Mouse (Mus musculus) heart, postnatal 4 days (tissue): ENCODE measurements around the gene Nckipsd. TPM values are rescaled to one million over a fixed set of nuclear protein-coding genes. Genes with fewer than 3 reads are reported as not detected.

Experiments used
- DNase-seq: peaks from one replicate; pipeline ENCODE4 v3.0.0; 2021
- microRNA-seq, 2 experiments: library from miRNA; unstranded; fragments of <30 nt; microRNA quantifications; one replicate each; pipeline ENCODE4 v1.2.0; 2021 to 2022
- total RNA-seq, 2 experiments: library from RNA; stranded (reverse); gene quantifications; 2 replicates each; pipeline ENCODE4 v1.2.3; 2021

Gene Nckipsd
- total RNA-seq, 2 experiments from 2014 or later = 8.1 to 8.2 TPM

- DNase-seq = peak; percentile 93
These were observed 45.6 kb downstream of the Nckipsd start for GRCm38 (mm10) chr9:108853635-108854240.

GRCm38 (mm10) chr9:108854241-108854696 lies 46.1 kb downstream of the Nckipsd start:
- peak; percentile 84 for DNase-seq

- DNase-seq = peak; percentile 39
These were observed 47.2 kb downstream of the Nckipsd start for GRCm38 (mm10) chr9:108855335-108855734.

- peak; percentile 48 for DNase-seq
These were observed 50.8 kb downstream of the Nckipsd start for GRCm38 (mm10) chr9:108858792-108859527.

Small RNA genes within 50 kb of the gene (microRNA-seq; reads per million reads assigned to microRNA genes)
- gene Gm23156 = 0 reads per million in 2 experiments

Other genes starting within 250 kb of the Nckipsd start
- 10 to 100 TPM; 77.5 to 79.6 TPM for gene Impdh2, start 248.1 kb upstream of the Nckipsd start, total RNA-seq
- gene Ndufaf3, start 240.9 kb upstream of the Nckipsd start, total RNA-seq = 10 to 100 TPM; 57.0 to 64.2 TPM
- gene Dalrd3, start 238.5 kb upstream of the Nckipsd start, total RNA-seq = 10 to 100 TPM; 20.6 to 21.6 TPM
- 10 to 100 TPM; 36.6 to 40.0 TPM for gene Wdr6, start 229.6 kb upstream of the Nckipsd start, total RNA-seq
- gene P4htm, start 210.7 kb upstream of the Nckipsd start, total RNA-seq = 10 to 100 TPM; 13.2 to 13.4 TPM
- gene Arih2, start 159.0 kb upstream of the Nckipsd start, total RNA-seq = 10 to 100 TPM; 60.7 to 76.7 TPM
- gene Slc25a20, start 146.3 kb upstream of the Nckipsd start, total RNA-seq = 100 to 1,000 TPM; 206 to 213 TPM
- gene Prkar2a, start 119.1 kb upstream of the Nckipsd start, total RNA-seq = 10 to 100 TPM; 74.0 to 79.7 TPM
- gene Ip6k2, start 24.6 kb upstream of the Nckipsd start, total RNA-seq = 10 to 100 TPM; 43.7 to 48.5 TPM
- under 1 TPM; 0.07 TPM for gene Celsr3, start 18.0 kb downstream of the Nckipsd start, total RNA-seq
- 10 to 100 TPM in 1 of 2 experiments, 1 to 10 TPM in 1; 8.4 to 10.1 TPM for gene Slc26a6, start 44.9 kb downstream of the Nckipsd start, total RNA-seq
- not detected for gene Tmem89, start 106.3 kb downstream of the Nckipsd start, total RNA-seq
- gene Uqcrc1, start 128.3 kb downstream of the Nckipsd start, total RNA-seq = 1,000 to 10,000 TPM; 1,397 to 1,461 TPM
- 1 to 10 TPM in 1 of 2 experiments, under 1 TPM in 1; 0.81 to 1.3 TPM for gene Col7a1, start 145.2 kb downstream of the Nckipsd start, total RNA-seq
- not detected for gene Ucn2, start 177.6 kb downstream of the Nckipsd start, total RNA-seq
- gene Pfkfb4, start 183.4 kb downstream of the Nckipsd start, total RNA-seq = 1 to 10 TPM; 3.4 TPM
- 10 to 100 TPM; 48.2 to 50.4 TPM for gene Shisa5, start 230.2 kb downstream of the Nckipsd start, total RNA-seq